Mouse (Mus musculus) cerebellum, adult 2 months (tissue): ENCODE measurements around the gene Vegfb.

ENCODE experiments used
- CTCF ChIP-seq: fragments of 200-500 bp; IDR thresholded peaks from 2 replicates; pipeline ENCODE4 v1.5.1; 2011; ENCODE audit warnings: low read depth, mild to moderate bottlenecking, control low read depth, low read length, moderate library complexity, borderline replicate concordance; ENCODE audit not compliant: insufficient read depth
- POLR2A ChIP-seq: fragments of 200-500 bp; IDR thresholded peaks from 2 replicates; pipeline ENCODE4 v1.6.1; 2011; ENCODE audit warnings: low read length, control low read depth, borderline replicate concordance; ENCODE audit not compliant: insufficient read depth

- no peak for TF ChIP-seq CTCF
- no peak for TF ChIP-seq POLR2A
These were observed 6.0 kb downstream of the Vegfb start for GRCm38 (mm10) chr19:6981465-6981864.
